8 mouse cellular contexts compared by ENCODE assay signal in genomic region chr3:138753182-138753885, GRCm38 (mm10). TPM values are rescaled to one million over a fixed set of nuclear protein-coding genes. Genes with fewer than 3 reads are reported as not detected.
DNase-seq lines count a peak whose midpoint lies in the region; ATAC-seq lines count a peak whose summit lies in the region.

No protein-coding gene starts in this region.

- no peaks in the 10 kb centered on the region for H3K27me3 ChIP-seq in limb, embryonic 12.5 days
- H3K27me3 ChIP-seq in limb, embryonic 10.5 days (ENCODE audit: low read depth, poor library complexity, severe bottlenecking) = no peaks in the 10 kb centered on the region
- H3K27me3 ChIP-seq in forebrain, embryonic 15.5 days = no peaks in the 10 kb centered on the region
- H3K27me3 ChIP-seq in liver, embryonic 13.5 days = no peaks in the 10 kb centered on the region
- H3K27me3 ChIP-seq in stomach, embryonic 15.5 days (replicated peaks) = no peaks in the 10 kb centered on the region

- H3K9me3 ChIP-seq in limb, embryonic 12.5 days = no peaks in the 10 kb centered on the region
- H3K9me3 ChIP-seq in limb, embryonic 10.5 days (replicated peaks) = no peaks in the 10 kb centered on the region
- H3K9me3 ChIP-seq in forebrain, embryonic 15.5 days = no peaks in the 10 kb centered on the region
- no peaks in the 10 kb centered on the region for H3K9me3 ChIP-seq in liver, embryonic 13.5 days (replicated peaks)
- no peaks in the 10 kb centered on the region for H3K9me3 ChIP-seq in stomach, embryonic 15.5 days

- ATAC-seq in limb, embryonic 12.5 days (ENCODE audit: insufficient number of reproducible peaks, insufficient read depth, low FRiP score, low TSS enrichment, low read depth) = no peak
- ATAC-seq in forebrain, embryonic 15.5 days (replicated peaks) = peak; percentile 63
- peak; percentile 72 for ATAC-seq in liver, embryonic 13.5 days (ENCODE audit: low read depth)
- 0 out of 2 replicates have a peak, but pooled peaks have one; percentile 14 for ATAC-seq in stomach, embryonic 15.5 days (ENCODE audit: insufficient read depth, low FRiP score, low read depth)
- no peak for ATAC-seq in activated CD4-positive, CD25-positive, alpha-beta regulatory T cell, adult 4 months

- 0 out of 2 replicates have a peak overlapping the region, but pooled peaks have one; percentile 29 for H3K27ac ChIP-seq in limb, embryonic 12.5 days
- H3K27ac ChIP-seq in limb, embryonic 10.5 days = no peak overlapping the region
- peak overlapping the region; percentile 37; the same call in 1 of the 2 replicates for H3K27ac ChIP-seq in forebrain, embryonic 15.5 days (replicated peaks)
- no peak overlapping the region for H3K27ac ChIP-seq in liver, embryonic 13.5 days
- no peak overlapping the region for H3K27ac ChIP-seq in stomach, embryonic 15.5 days

- H3K4me3 ChIP-seq in limb, embryonic 12.5 days (replicated peaks) = no peak overlapping the region
- no peak overlapping the region for H3K4me3 ChIP-seq in limb, embryonic 10.5 days
- H3K4me3 ChIP-seq in forebrain, embryonic 15.5 days = no peak overlapping the region
- H3K4me3 ChIP-seq in liver, embryonic 13.5 days (replicated peaks) = no peak overlapping the region
- no peak overlapping the region; the same call in 1 of the 2 replicates for H3K4me3 ChIP-seq in stomach, embryonic 15.5 days (replicated peaks)

- 31% methylated on average over 12 of the region's 12 CpGs for WGBS in limb, embryonic 12.5 days
- 33% methylated on average over 12 of the region's 12 CpGs for WGBS in limb, embryonic 10.5 days
- 30% methylated on average over 12 of the region's 12 CpGs for WGBS in forebrain, embryonic 15.5 days
- WGBS in liver, embryonic 13.5 days (ENCODE audit: insufficient replicate concordance) = 5% methylated on average over 12 of the region's 12 CpGs
- WGBS in stomach, embryonic 15.5 days = 12% methylated on average over 12 of the region's 12 CpGs

- DNase-seq in adrenal gland, adult (ENCODE audit: inconsistent age in 2 of 2, low spot score in 1 of 2) = peak; percentile 67 to 82
- no peak for DNase-seq in adrenal gland, adult 18-20 months (ENCODE audit: low spot score in 2 of 2)
- DNase-seq in limb, embryonic 10.5 days (ENCODE audit: low spot score) = no peak
- DNase-seq in liver, embryonic 13.5 days = no peak

- peaks cover 11% of the 10 kb centered on the region for H3K4me1 ChIP-seq in limb, embryonic 12.5 days (replicated peaks)
- peaks cover 18% of the 10 kb centered on the region for H3K4me1 ChIP-seq in limb, embryonic 10.5 days
- peaks cover 36% of the 10 kb centered on the region for H3K4me1 ChIP-seq in forebrain, embryonic 15.5 days
- H3K4me1 ChIP-seq in liver, embryonic 13.5 days (replicated peaks) = peaks cover 11% of the 10 kb centered on the region
- peaks cover 12% of the 10 kb centered on the region; the same call in 1 of the 2 replicates for H3K4me1 ChIP-seq in stomach, embryonic 15.5 days

- no peaks in the 10 kb centered on the region for H3K36me3 ChIP-seq in limb, embryonic 12.5 days
- no peaks in the 10 kb centered on the region for H3K36me3 ChIP-seq in limb, embryonic 10.5 days
- H3K36me3 ChIP-seq in forebrain, embryonic 15.5 days = no peaks in the 10 kb centered on the region
- no peaks in the 10 kb centered on the region for H3K36me3 ChIP-seq in liver, embryonic 13.5 days
- H3K36me3 ChIP-seq in stomach, embryonic 15.5 days = no peaks in the 10 kb centered on the region

- no peak overlapping the region for H3K4me2 ChIP-seq in limb, embryonic 12.5 days
- H3K4me2 ChIP-seq in forebrain, embryonic 15.5 days (replicated peaks) = peak overlapping the region; percentile 6
- H3K4me2 ChIP-seq in liver, embryonic 13.5 days = peak overlapping the region; percentile 15
- H3K4me2 ChIP-seq in stomach, embryonic 15.5 days = peak overlapping the region; percentile 6; the same call in 1 of the 2 replicates

- no peak overlapping the region for H3K9ac ChIP-seq in limb, embryonic 12.5 days (replicated peaks)
- H3K9ac ChIP-seq in forebrain, embryonic 15.5 days (replicated peaks) = no peak overlapping the region; the same call in 1 of the 2 replicates
- no peak overlapping the region for H3K9ac ChIP-seq in liver, embryonic 13.5 days
- H3K9ac ChIP-seq in stomach, embryonic 15.5 days = no peak overlapping the region

RNA-seq across cellular contexts. Expression of gene Tspan5, which starts 11.3 kb away (rescaled TPM):
- total RNA-seq in adrenal gland, adult 18-20 months (2021) = 10 to 100 TPM; 58.5 to 61.8 TPM
- polyA plus RNA-seq in limb, embryonic 12.5 days (2016; fragmentation: Nextera tagmentation; extraction: Ambion mirVana) = 25.6 and 29.0 TPM in 2 replicates
- 14.1 and 16.6 TPM in 2 replicates for polyA plus RNA-seq in limb, embryonic 10.5 days (2016; fragmentation: Nextera tagmentation; extraction: Ambion mirVana)
- polyA plus RNA-seq in forebrain, embryonic 15.5 days (2015; fragmentation: Nextera tagmentation; extraction: Ambion mirVana) = 89.1 and 104 TPM in 2 replicates
- 4.3 and 4.9 TPM in 2 replicates for polyA plus RNA-seq in liver, embryonic 13.5 days (2015; fragmentation: Nextera tagmentation; extraction: Ambion mirVana)
- polyA plus RNA-seq in stomach, embryonic 15.5 days (2015; fragmentation: Nextera tagmentation; extraction: Ambion mirVana) = 34.9 and 37.0 TPM in 2 replicates
- 1 to 10 TPM; 5.3 to 7.3 TPM for polyA plus RNA-seq in activated CD4-positive, CD25-positive, alpha-beta regulatory T cell, adult 4 months (2017; shearing (Covaris generic))

Comparison
In these comparisons a context has a peak if more than half of its experiments do, and no peak if none do; other contexts are left out.
1. DNase-seq: peak in adrenal gland, adult (2 of 2); none in adrenal gland, adult 18-20 months (0 of 2), limb, embryonic 10.5 days (single experiment) and liver, embryonic 13.5 days (single experiment).
2. H3K27ac ChIP-seq: peak in limb, embryonic 12.5 days (single experiment) and forebrain, embryonic 15.5 days (single experiment); none in limb, embryonic 10.5 days (single experiment), liver, embryonic 13.5 days (single experiment) and stomach, embryonic 15.5 days (single experiment).
3. ATAC-seq: peak in forebrain, embryonic 15.5 days (single experiment), liver, embryonic 13.5 days (single experiment) and stomach, embryonic 15.5 days (single experiment); none in limb, embryonic 12.5 days (single experiment) and activated CD4-positive, CD25-positive, alpha-beta regulatory T cell, adult 4 months (single experiment).